In genomic region chr2:97332084-97332682, GRCm38 (mm10) we compare ENCODE assay signal across 16 mouse cellular contexts.
"Had no signal": no experiment of that assay in that cellular context is flagged by ENCODE, and none has a peak within 500 bp of the region (broad histone marks: within the 10 kb centered on the region; RNA-seq: fewer than 3 reads in every experiment).

No protein-coding gene starts in this region.

- H3K4me2 ChIP-seq: lung, embryonic 14.5 days; midbrain, embryonic 13.5 days; neural tube, embryonic 13.5 days; neural tube, embryonic 15.5 days; stomach, embryonic 15.5 days had no signal

- H3K4me3 ChIP-seq: midbrain, embryonic 13.5 days; myocyte; neural tube, embryonic 13.5 days; neural tube, embryonic 15.5 days; stomach, embryonic 15.5 days had no signal

- DNase-seq: lung, adult 18-20 months; lung, embryonic 14.5 days; lung, postnatal 10 days; lung, postnatal 4 days; retina, postnatal 1 day; right cerebral cortex, adult 18-20 months; thymus, postnatal 14 days; thymus, postnatal 36 days had no signal

- H3K36me3 ChIP-seq: midbrain, embryonic 13.5 days; neural tube, embryonic 13.5 days; neural tube, embryonic 15.5 days; stomach, embryonic 15.5 days had no signal

- H3K27ac ChIP-seq: liver, embryonic 14.5 days; midbrain, embryonic 13.5 days; neural tube, embryonic 13.5 days; neural tube, embryonic 15.5 days; stomach, embryonic 15.5 days; stomach, postnatal 0 days had no signal

- H3K9ac ChIP-seq: liver, embryonic 14.5 days; lung, embryonic 14.5 days; midbrain, embryonic 13.5 days; neural tube, embryonic 13.5 days; neural tube, embryonic 15.5 days; stomach, embryonic 15.5 days had no signal

- ATAC-seq: midbrain, embryonic 13.5 days; midbrain, embryonic 16.5 days had no signal

- H3K4me1 ChIP-seq: midbrain, embryonic 13.5 days; neural tube, embryonic 13.5 days; neural tube, embryonic 15.5 days; stomach, embryonic 15.5 days had no signal

- H3K9me3 ChIP-seq: midbrain, embryonic 13.5 days; neural tube, embryonic 13.5 days; neural tube, embryonic 15.5 days; stomach, embryonic 15.5 days had no signal

- H3K27me3 ChIP-seq: midbrain, embryonic 13.5 days; neural tube, embryonic 13.5 days; neural tube, embryonic 15.5 days; stomach, embryonic 15.5 days had no signal
